In genomic region chr16:49768491-49769031, GRCm38 (mm10) we compare ENCODE assay signal across 25 mouse cellular contexts. TPM values are rescaled to one million over a fixed set of nuclear protein-coding genes. Genes with fewer than 3 reads are reported as not detected.
DNase-seq lines count a peak whose midpoint lies in the region; ATAC-seq and TF ChIP-seq lines count a peak whose summit lies in the region.
"Had no signal": no experiment of that assay in that cellular context is flagged by ENCODE, and none has a peak within 500 bp of the region (broad histone marks: within the 10 kb centered on the region; RNA-seq: fewer than 3 reads in every experiment).

No protein-coding gene starts in this region.

- in situ Hi-C loops in ES-E14 (cut with MboI; ENCODE audit: low sequenced_read_pairs in 2 of 2, unreplicated experiment in 2 of 2): no loop called here

- no peak for DNase-seq in liver, embryonic 11.5 days (ENCODE audit: low spot score)
- peak; percentile 48 for DNase-seq in 416B (ENCODE audit: low read depth)
- peak; percentile 22 for DNase-seq in ES-E14 (ENCODE audit: low read depth, low spot score)
- DNase-seq in induced T-regulatory cell, adult 2 months (ENCODE audit: low read depth): peak; percentile 56
- no peak for DNase-seq in urinary bladder, postnatal 14 days (ENCODE audit: low spot score)
- DNase-seq in urinary bladder, postnatal 36 days (ENCODE audit: low spot score in 2 of 2): no peak
- DNase-seq in gastrocnemius, adult 2 months: no peak
- DNase-seq: adrenal gland, postnatal 36 days; cerebellum, adult 11 months; cerebellum, adult 9-11 months; gastrocnemius, postnatal 25 days; kidney, adult 11 months; kidney, postnatal 4 days; lung, embryonic 14.5 days; right cerebral cortex, postnatal 25 days; spleen, adult 18-20 months; thymus, postnatal 36 days had no signal

- intact Hi-C loops in gastrocnemius, adult 2 months (cut with DNase I): loop anchor here (10.0 kb wide), 1 partner anchor 86 kb away; no protein-coding TSS in a partner anchor

- no peaks in the 10 kb centered on the region for H3K27me3 ChIP-seq in liver, embryonic 12.5 days (replicated peaks)
- no peaks in the 10 kb centered on the region for H3K27me3 ChIP-seq in liver, embryonic 11.5 days (replicated peaks; ENCODE audit: control insufficient read depth, insufficient read depth, low read length)
- H3K27me3 ChIP-seq: hindbrain, embryonic 12.5 days; kidney, embryonic 15.5 days; limb, embryonic 13.5 days; midbrain, embryonic 13.5 days; neural tube, embryonic 12.5 days had no signal

- H3K9me3 ChIP-seq in liver, embryonic 12.5 days (replicated peaks): no peaks in the 10 kb centered on the region
- no peaks in the 10 kb centered on the region for H3K9me3 ChIP-seq in liver, embryonic 11.5 days (ENCODE audit: control insufficient read depth, low read length)
- H3K9me3 ChIP-seq in ES-E14 (ENCODE audit: control insufficient read depth, insufficient read depth, low read depth, low read length): no peaks in the 10 kb centered on the region
- H3K9me3 ChIP-seq: forebrain, embryonic 10.5 days; hindbrain, embryonic 12.5 days; kidney, embryonic 15.5 days; limb, embryonic 13.5 days; midbrain, embryonic 13.5 days; neural tube, embryonic 12.5 days had no signal

- peaks cover 76% of the 10 kb centered on the region for H3K4me1 ChIP-seq in liver, embryonic 12.5 days
- H3K4me1 ChIP-seq in liver, embryonic 11.5 days (replicated peaks; ENCODE audit: control insufficient read depth, insufficient read depth, low read length): peaks cover 28% of the 10 kb centered on the region
- peaks cover 0 to 6% of the 10 kb centered on the region in 2 experiments; a peak in 3 of 4 replicates for H3K4me1 ChIP-seq in ES-E14 (ENCODE audit: control insufficient read depth in 2 of 2, insufficient read depth in 2 of 2, low read length in 2 of 2, poor library complexity in 1 of 2)
- H3K4me1 ChIP-seq: hindbrain, embryonic 12.5 days; kidney, embryonic 15.5 days; limb, embryonic 13.5 days; neural tube, embryonic 12.5 days had no signal

- TF ChIP-seq CTCF in gastrocnemius, adult 2 months (IDR thresholded peaks at IDR 0.05): no peak

- H3K9ac ChIP-seq in liver, embryonic 12.5 days: peak overlapping the region; percentile 57; the same call in 1 of the 2 replicates
- no peak overlapping the region for H3K9ac ChIP-seq in liver, embryonic 11.5 days (ENCODE audit: low read depth, low read length)
- H3K9ac ChIP-seq in ES-E14 (ENCODE audit: insufficient read depth, low read depth, low read length, poor library complexity, severe bottlenecking): no peak overlapping the region
- H3K9ac ChIP-seq: hindbrain, embryonic 12.5 days; kidney, embryonic 15.5 days; limb, embryonic 13.5 days; lung, embryonic 14.5 days; midbrain, embryonic 13.5 days; neural tube, embryonic 12.5 days had no signal

- no peaks in the 10 kb centered on the region for H3K36me3 ChIP-seq in liver, embryonic 12.5 days
- no peaks in the 10 kb centered on the region for H3K36me3 ChIP-seq in liver, embryonic 11.5 days (ENCODE audit: control insufficient read depth, insufficient read depth, low read length)
- H3K36me3 ChIP-seq in ES-E14 (ENCODE audit: control insufficient read depth, insufficient read depth, low read length, poor library complexity, severe bottlenecking): no peaks in the 10 kb centered on the region; the same call in 1 of the 2 replicates
- H3K36me3 ChIP-seq: neural tube, embryonic 12.5 days had no signal

- no peak for ATAC-seq in liver, embryonic 12.5 days
- no peak for ATAC-seq in liver, embryonic 11.5 days (replicated peaks; ENCODE audit: low FRiP score)
- ATAC-seq: forebrain, embryonic 16.5 days; midbrain, embryonic 13.5 days had no signal

- 88% methylated on average over 4 of the region's 4 CpGs for WGBS in liver, embryonic 12.5 days (ENCODE audit: insufficient replicate concordance)
- WGBS in liver, embryonic 11.5 days: 90% methylated on average over 4 of the region's 4 CpGs

- no peak overlapping the region for H3K4me3 ChIP-seq in liver, embryonic 12.5 days
- H3K4me3 ChIP-seq in liver, embryonic 11.5 days (ENCODE audit: low read depth, low read length): no peak overlapping the region
- no peak overlapping the region for H3K4me3 ChIP-seq in ES-E14 (ENCODE audit: insufficient read depth in 1 of 2, low read depth in 1 of 2, low read length in 2 of 2, poor library complexity in 1 of 2, severe bottlenecking in 1 of 2)
- H3K4me3 ChIP-seq in gastrocnemius, adult 2 months: no peak overlapping the region
- H3K4me3 ChIP-seq: forebrain, embryonic 10.5 days; hindbrain, embryonic 12.5 days; kidney, embryonic 15.5 days; limb, embryonic 13.5 days; midbrain, embryonic 13.5 days; neural tube, embryonic 12.5 days had no signal

- H3K27ac ChIP-seq in liver, embryonic 12.5 days: peak overlapping the region; percentile 98
- H3K27ac ChIP-seq in liver, embryonic 11.5 days (ENCODE audit: low read depth, low read length): no peak overlapping the region
- H3K27ac ChIP-seq in ES-E14 (ENCODE audit: insufficient read depth, low read depth, low read length, poor library complexity, severe bottlenecking): no peak overlapping the region
- no peak overlapping the region for H3K27ac ChIP-seq in gastrocnemius, adult 2 months
- H3K27ac ChIP-seq: forebrain, embryonic 10.5 days; hindbrain, embryonic 12.5 days; kidney, embryonic 15.5 days; limb, embryonic 13.5 days; midbrain, embryonic 13.5 days; neural tube, embryonic 12.5 days had no signal

- no peak overlapping the region for H3K4me2 ChIP-seq in liver, embryonic 12.5 days
- H3K4me2 ChIP-seq in liver, embryonic 11.5 days: no peak overlapping the region
- H3K4me2 ChIP-seq: hindbrain, embryonic 12.5 days; kidney, embryonic 15.5 days; limb, embryonic 13.5 days; lung, embryonic 14.5 days; midbrain, embryonic 13.5 days; neural tube, embryonic 12.5 days had no signal

TF ChIP-seq in ES-E14, 5 proteins besides CTCF, POLR2A, EP300 and RAD21:
- TF ChIP-seq ZC3H11A (IDR thresholded peaks at IDR 0.05; ENCODE audit: borderline replicate concordance, low read depth, low read length) (no peak), CHD2 (IDR thresholded peaks at IDR 0.05; ENCODE audit: low read depth, low read length) (no peak), HCFC1 (IDR thresholded peaks at IDR 0.05; ENCODE audit: borderline replicate concordance, insufficient read depth, low read length) (no peak), ZNF384 (IDR thresholded peaks at IDR 0.05; ENCODE audit: low read depth, low read length) (no peak), MAFK (IDR thresholded peaks at IDR 0.05; ENCODE audit: insufficient read depth, low read depth, low read length) (no peak)

RNA-seq across cellular contexts. Expression of gene Cd47, which starts 31.8 kb away (rescaled TPM):
- 308 and 327 TPM in 2 replicates for polyA plus RNA-seq in liver, embryonic 12.5 days (2016; fragmentation: Nextera tagmentation; extraction: Ambion mirVana)
- polyA plus RNA-seq in liver, embryonic 11.5 days (2014; fragmentation: Nextera tagmentation; extraction: Ambion mirVana): 261 and 281 TPM in 2 replicates
- 13.6 and 16.0 TPM in 2 replicates for total RNA-seq in ES-E14 (2012; rRNA removed)
- total RNA-seq in gastrocnemius, adult 2 months (2021): 10 to 100 TPM; 24.0 to 29.3 TPM

Comparison
In these comparisons a context has a peak if more than half of its experiments do, and no peak if none do; other contexts are left out.
1. DNase-seq: peak in 416B (single experiment), ES-E14 (single experiment) and induced T-regulatory cell, adult 2 months (single experiment); none in liver, embryonic 11.5 days (single experiment), urinary bladder, postnatal 14 days (single experiment), urinary bladder, postnatal 36 days (0 of 2) and gastrocnemius, adult 2 months (single experiment).